Mouse (Mus musculus): ENCODE results near the gene Abcc6.
"Not testable (repeated sequence)": the region's sequence is repeated elsewhere in the genome, so short reads cannot be mapped to it uniquely, and the experiment has no call there.

Abcc6 gene

GRCm38 (mm10) chr7:45933766-45934165 lies 96.3 kb downstream of the Abcc6 start:
- DNase-seq (ENCODE audit: low read depth, low spot score): not testable (repeated sequence)

GRCm38 (mm10) chr7:45929688-45930087 lies 100.4 kb downstream of the Abcc6 start:
- no peak for DNase-seq (ENCODE audit: low read depth, low spot score)

GRCm38 (mm10) chr7:45928626-45929295 lies 101.3 kb downstream of the Abcc6 start:
- DNase-seq (ENCODE audit: low read depth, low spot score): no peak

- peak; percentile 25 for DNase-seq (ENCODE audit: low read depth, low spot score)
Measured at GRCm38 (mm10) chr7:45924429-45924816, 105.7 kb downstream of the Abcc6 start.

- peak; percentile 54 for DNase-seq (ENCODE audit: low read depth, low spot score)
Measured at GRCm38 (mm10) chr7:45923762-45924428, 106.2 kb downstream of the Abcc6 start, which contains the start of gene Ccdc114. Gene Ccdc114 (plus strand): TSS chr7:45924072.

GRCm38 (mm10) chr7:45922928-45923761 lies 107.0 kb downstream of the Abcc6 start:
- peak; percentile 96 for DNase-seq (ENCODE audit: low read depth, low spot score)

- no peak for DNase-seq (ENCODE audit: low read depth, low spot score)
Measured at GRCm38 (mm10) chr7:45921950-45922600, 108.0 kb downstream of the Abcc6 start.

- DNase-seq (ENCODE audit: low read depth, low spot score): no peak
Measured at GRCm38 (mm10) chr7:45921242-45921621, 108.9 kb downstream of the Abcc6 start, which contains the start of gene Emp3. Gene Emp3 (minus strand): TSS chr7:45921404.

- no peak for DNase-seq (ENCODE audit: low read depth, low spot score)
Measured at GRCm38 (mm10) chr7:45920583-45921241, 109.4 kb downstream of the Abcc6 start.

- no peak for DNase-seq (ENCODE audit: low read depth, low spot score)
Measured at GRCm38 (mm10) chr7:45919761-45920160, 110.3 kb downstream of the Abcc6 start.

GRCm38 (mm10) chr7:45919083-45919671 lies 110.9 kb downstream of the Abcc6 start:
- no peak for DNase-seq (ENCODE audit: low read depth, low spot score)

GRCm38 (mm10) chr7:45917926-45918325 lies 112.2 kb downstream of the Abcc6 start:
- no peak for DNase-seq (ENCODE audit: low read depth, low spot score)

All from mesoderm, embryonic 11.5 days (tissue).